Mouse (Mus musculus): ENCODE measurements around the gene Ifit3b. TPM values are rescaled to one million over a fixed set of nuclear protein-coding genes. Genes with fewer than 3 reads are reported as not detected.
A peak's percentile ranks its signal among the peaks of the same experiment; 100 is the strongest.
"Not testable (repeated sequence)": the region's sequence is repeated elsewhere in the genome, so short reads cannot be mapped to it uniquely, and the experiment has no call there.

Gene Ifit3b
- polyA plus RNA-seq (2015; fragmentation: Nextera tagmentation; extraction: Ambion mirVana), result 0.38 and 0.58 TPM in 2 replicates

- H3K4me3 ChIP-seq (replicated peaks); H3K27me3 ChIP-seq; H3K4me1 ChIP-seq (replicated peaks); H3K36me3 ChIP-seq; H3K27ac ChIP-seq; H3K9me3 ChIP-seq (replicated peaks); DNase-seq; H3K9ac ChIP-seq; H3K4me2 ChIP-seq: not testable (repeated sequence)
- ATAC-seq (ENCODE audit: low read depth), result peak; percentile 51; the same call in 1 of the 2 replicates
- 25% methylated on average over 4 of the region's 4 CpGs for WGBS (ENCODE audit: insufficient replicate concordance)
Measured at GRCm38 (mm10) chr19:34607237-34608051, at the start of gene Ifit3b. Gene Ifit3b, plus strand, starts transcription at chr19:34607970.

GRCm38 (mm10) chr19:34562556-34562955 lies 45.2 kb upstream of the Ifit3b start:
- ATAC-seq (ENCODE audit: low read depth) (no peak), DNase-seq (no peak)
- Histone ChIP-seq H3K4me3 (replicated peaks) (no peak overlapping the region), H3K27ac (no peak overlapping the region), H3K4me1 (replicated peaks) (peaks cover 7% of the 10 kb centered on the region), H3K27me3 (no peaks in the 10 kb centered on the region), H3K36me3 (no peaks in the 10 kb centered on the region), H3K9ac (no peak overlapping the region), H3K9me3 (replicated peaks) (no peaks in the 10 kb centered on the region), H3K4me2 (no peak overlapping the region)

GRCm38 (mm10) chr19:34566178-34566784 lies 41.5 kb upstream of the Ifit3b start:
- Histone ChIP-seq H3K36me3 (no peaks in the 10 kb centered on the region), H3K9ac (no peak overlapping the region), H3K4me2 (no peak overlapping the region), H3K27me3 (no peaks in the 10 kb centered on the region), H3K9me3 (replicated peaks) (no peaks in the 10 kb centered on the region), H3K4me1 (replicated peaks) (peaks cover 7% of the 10 kb centered on the region), H3K4me3 (replicated peaks) (no peak overlapping the region), H3K27ac (no peak overlapping the region)
- 53% methylated on average over 1 of the region's 1 CpGs for WGBS (ENCODE audit: insufficient replicate concordance)
- ATAC-seq (ENCODE audit: low read depth) (no peak), DNase-seq (no peak)

DNA sequence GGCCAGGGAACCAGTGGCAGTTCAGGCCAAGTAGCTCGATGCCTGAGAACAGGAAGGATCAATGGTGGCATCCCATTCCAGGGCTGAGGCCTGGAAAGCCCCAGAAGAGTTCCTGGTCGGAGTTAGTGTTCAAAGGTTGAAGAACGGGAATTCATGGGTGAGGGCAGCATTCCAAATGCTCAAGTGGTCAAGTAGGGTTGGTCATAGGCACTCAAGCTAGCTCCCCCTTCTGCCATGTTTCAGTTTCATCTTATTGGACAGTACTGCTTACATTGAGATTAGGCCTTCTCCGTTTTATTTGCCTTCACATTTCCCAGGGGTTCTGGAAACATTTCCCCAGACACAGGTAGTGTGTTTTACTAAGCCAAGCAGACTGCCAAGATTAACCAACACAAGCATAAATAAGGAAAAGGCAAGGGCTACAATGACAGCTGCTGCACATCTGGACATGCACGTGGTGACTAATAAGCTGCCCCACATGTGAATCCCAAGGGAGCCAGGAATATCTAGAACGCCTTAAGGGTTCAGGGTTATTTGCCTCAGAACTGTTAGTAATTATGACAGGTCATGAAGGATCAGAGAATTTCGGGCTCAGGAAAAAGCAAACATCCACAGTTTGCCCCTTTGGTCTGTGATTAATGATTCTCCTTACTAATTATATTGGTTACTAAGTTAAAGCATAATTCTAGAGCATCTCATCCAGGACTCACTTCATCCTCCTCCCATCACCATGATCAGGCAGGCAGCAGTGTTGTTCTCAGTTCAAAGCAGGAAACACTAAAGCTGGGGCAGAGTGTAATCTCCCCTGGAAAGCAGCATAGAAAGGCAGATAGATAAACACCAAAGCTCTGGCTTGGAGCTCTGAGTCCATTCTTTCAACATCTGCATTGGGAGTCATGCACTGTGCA lies 38.5 kb upstream of the Ifit3b start:
- DNase-seq (no peak), ATAC-seq (ENCODE audit: low read depth) (no peak)
- Histone ChIP-seq H3K4me1 (replicated peaks) (no peaks in the 10 kb centered on the region), H3K4me3 (replicated peaks) (no peak overlapping the region), H3K27ac (no peak overlapping the region), H3K9ac (no peak overlapping the region), H3K9me3 (replicated peaks) (no peaks in the 10 kb centered on the region), H3K27me3 (no peaks in the 10 kb centered on the region), H3K4me2 (no peak overlapping the region), H3K36me3 (no peaks in the 10 kb centered on the region)
- 60% methylated on average over 7 of the region's 7 CpGs for WGBS (ENCODE audit: insufficient replicate concordance)

DNA sequence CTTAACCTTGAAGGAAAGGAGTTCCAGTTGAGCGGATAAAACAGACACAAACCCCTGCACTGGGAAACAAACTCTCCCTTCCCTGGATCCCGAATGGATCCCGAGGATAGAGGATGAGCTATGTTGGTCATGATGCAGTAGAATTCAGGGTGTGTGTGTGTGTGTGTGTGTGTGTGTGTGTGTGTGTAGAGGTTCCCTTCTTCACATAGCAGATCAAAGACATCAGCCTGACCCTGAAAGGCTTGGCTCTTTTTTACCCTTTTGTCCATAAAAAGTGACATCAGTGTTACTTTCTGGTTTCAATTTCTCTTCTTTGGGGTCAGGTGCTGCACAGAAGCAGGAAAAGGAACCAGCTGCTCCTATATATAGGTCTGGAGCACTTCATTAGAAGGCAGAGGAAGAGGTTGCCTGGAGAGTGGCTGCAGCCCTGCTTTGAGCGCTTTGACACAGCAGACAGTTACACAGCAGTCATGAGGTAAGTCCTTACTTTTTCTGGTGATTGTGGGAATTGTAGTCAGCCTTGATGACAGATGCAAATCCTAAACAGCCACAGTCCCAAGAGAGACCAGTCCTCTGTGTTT lies 37.8 kb upstream of the Ifit3b start:
- no peaks in the 10 kb centered on the region for H3K36me3 ChIP-seq
- no peak overlapping the region for H3K4me3 ChIP-seq (replicated peaks)
- WGBS (ENCODE audit: insufficient replicate concordance), result 64% methylated on average over 4 of the region's 4 CpGs
- no peak for DNase-seq
- no peak overlapping the region for H3K9ac ChIP-seq
- H3K27ac ChIP-seq, result no peak overlapping the region
- no peak for ATAC-seq (ENCODE audit: low read depth)
- no peak overlapping the region for H3K4me2 ChIP-seq
- no peaks in the 10 kb centered on the region for H3K27me3 ChIP-seq
- H3K4me1 ChIP-seq (replicated peaks), result no peaks in the 10 kb centered on the region
- no peaks in the 10 kb centered on the region for H3K9me3 ChIP-seq (replicated peaks)

GRCm38 (mm10) chr19:34571080-34571479 lies 36.7 kb upstream of the Ifit3b start:
- Histone ChIP-seq H3K4me2 (no peak overlapping the region), H3K36me3 (no peaks in the 10 kb centered on the region), H3K9me3 (replicated peaks) (no peaks in the 10 kb centered on the region), H3K4me3 (replicated peaks) (no peak overlapping the region), H3K4me1 (replicated peaks) (no peaks in the 10 kb centered on the region), H3K27me3 (no peaks in the 10 kb centered on the region), H3K9ac (no peak overlapping the region), H3K27ac (no peak overlapping the region)
- DNase-seq, result no peak
- WGBS (ENCODE audit: insufficient replicate concordance), result 72% methylated on average over 1 of the region's 1 CpGs
- no peak for ATAC-seq (ENCODE audit: low read depth)

DNA sequence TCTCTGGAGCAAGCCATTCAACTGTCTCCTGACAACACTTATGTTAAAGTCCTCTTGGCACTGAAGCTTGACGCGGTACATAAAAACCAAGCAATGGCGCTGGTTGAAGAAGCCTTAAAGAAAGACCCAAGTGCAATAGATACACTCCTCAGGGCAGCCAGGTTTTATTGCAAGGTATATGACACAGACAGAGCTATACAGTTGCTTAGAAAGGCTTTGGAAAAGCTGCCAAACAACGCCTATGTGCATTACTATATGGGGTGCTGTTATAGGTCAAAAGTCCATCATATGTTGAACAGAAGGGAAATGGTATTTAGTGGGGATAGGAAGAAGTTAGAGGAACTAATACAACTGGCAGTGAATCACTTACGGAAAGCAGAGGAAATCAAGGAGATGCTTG lies 34.1 kb upstream of the Ifit3b start:
- H3K9ac ChIP-seq, result no peak overlapping the region
- WGBS (ENCODE audit: insufficient replicate concordance), result 78% methylated on average over 5 of the region's 5 CpGs
- no peak for ATAC-seq (ENCODE audit: low read depth)

GRCm38 (mm10) chr19:34577121-34577520 lies 30.6 kb upstream of the Ifit3b start:
- Histone ChIP-seq H3K36me3 (no peaks in the 10 kb centered on the region), H3K27ac (no peak overlapping the region), H3K4me3 (replicated peaks) (no peak overlapping the region), H3K4me1 (replicated peaks) (no peaks in the 10 kb centered on the region), H3K27me3 (no peaks in the 10 kb centered on the region), H3K9me3 (replicated peaks) (no peaks in the 10 kb centered on the region), H3K9ac (no peak overlapping the region), H3K4me2 (no peak overlapping the region)
- ATAC-seq (ENCODE audit: low read depth) (no peak), DNase-seq (no peak)
- 63% methylated on average over 1 of the region's 1 CpGs for WGBS (ENCODE audit: insufficient replicate concordance)

More for the DNA sequence above, 34.1 kb upstream of the Ifit3b start:
- Histone ChIP-seq H3K4me3 (replicated peaks) (no peak overlapping the region), H3K27ac (no peak overlapping the region), H3K36me3 (no peaks in the 10 kb centered on the region), H3K27me3 (no peaks in the 10 kb centered on the region), H3K4me1 (replicated peaks) (no peaks in the 10 kb centered on the region), H3K9me3 (replicated peaks) (no peaks in the 10 kb centered on the region), H3K4me2 (no peak overlapping the region)
- DNase-seq, result no peak

DNA sequence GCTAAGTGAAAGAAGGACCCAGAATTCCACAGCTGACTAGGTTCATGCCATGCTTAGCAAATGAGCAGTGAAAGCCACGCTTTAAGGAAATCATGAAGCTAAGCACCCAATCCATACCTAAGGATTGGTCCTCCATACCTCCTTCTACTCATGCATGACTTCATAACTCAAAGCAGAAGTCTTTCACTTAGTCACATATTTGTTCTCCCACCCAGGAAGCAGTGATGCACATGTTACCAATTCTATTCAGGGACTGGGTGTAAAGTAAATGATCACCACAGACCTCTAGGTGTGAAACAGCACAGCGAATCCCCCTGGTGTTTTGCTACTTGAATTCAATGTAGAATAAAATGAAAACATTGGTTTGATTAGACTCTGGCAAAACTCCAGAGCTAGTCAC lies 25.1 kb upstream of the Ifit3b start:
- ATAC-seq (ENCODE audit: low read depth); H3K4me1 ChIP-seq (replicated peaks); H3K36me3 ChIP-seq; H3K4me2 ChIP-seq; H3K27me3 ChIP-seq; H3K9ac ChIP-seq; DNase-seq; H3K27ac ChIP-seq; H3K9me3 ChIP-seq (replicated peaks); H3K4me3 ChIP-seq (replicated peaks): not testable (repeated sequence)
- 64% methylated on average over 2 of the region's 2 CpGs for WGBS (ENCODE audit: insufficient replicate concordance)

GRCm38 (mm10) chr19:34583126-34583766 lies 24.5 kb upstream of the Ifit3b start, which contains the start of gene Ifit3:
Gene Ifit3, plus strand, starts transcription at chr19:34583531.
- H3K9ac ChIP-seq; H3K27ac ChIP-seq; H3K9me3 ChIP-seq (replicated peaks); H3K36me3 ChIP-seq; H3K4me2 ChIP-seq; H3K27me3 ChIP-seq; H3K4me1 ChIP-seq (replicated peaks); H3K4me3 ChIP-seq (replicated peaks); DNase-seq: not testable (repeated sequence)
- ATAC-seq (ENCODE audit: low read depth), result 0 out of 2 replicates have a peak, but pooled peaks have one; percentile 48
- WGBS (ENCODE audit: insufficient replicate concordance), result 36% methylated on average over 2 of the region's 2 CpGs

Measured in liver, embryonic 13.5 days (tissue).